Mouse (Mus musculus) MEL (cell line): ENCODE data around the gene 0610010F05Rik.

Experiments
- CHD2 ChIP-seq: IDR thresholded peaks from 2 replicates; pipeline ENCODE4 v1.6.1; 2011; ENCODE audit warnings: low read length, improper control_type of control experiment
- CTCF ChIP-seq, 3 experiments: IDR thresholded peaks in 2 of 3; conservative IDR thresholded peaks in 1 of 3; 2 replicates each; pipeline ENCODE4 v1.5.1; 2011 to 2012; ENCODE audit warnings: low read length in 3 of 3, low read depth in 2 of 3, mild to moderate bottlenecking in 2 of 3, improper control_type of control experiment in 1 of 3, inconsistent platforms in 1 of 3, mixed read lengths in 1 of 3, moderate library complexity in 1 of 3; ENCODE audit not compliant: control insufficient read depth in 1 of 3, insufficient read depth in 1 of 3, poor library complexity in 1 of 3, severe bottlenecking in 1 of 3
- E2F4 ChIP-seq: IDR thresholded peaks from 2 replicates; pipeline ENCODE4 v1.6.1; 2011; ENCODE audit warnings: low read depth, low read length, improper control_type of control experiment, borderline replicate concordance
- MAX ChIP-seq: IDR thresholded peaks from 2 replicates; pipeline ENCODE4 v1.6.1; 2011; ENCODE audit warnings: low read length, improper control_type of control experiment
- MYC ChIP-seq: IDR thresholded peaks from 2 replicates; pipeline ENCODE4 v1.6.1; 2011; ENCODE audit warnings: low read depth, mild to moderate bottlenecking, low read length, improper control_type of control experiment, moderate library complexity
- POLR2A ChIP-seq, 2 experiments: IDR thresholded peaks; 2 replicates each; pipeline ENCODE4 v1.6.1; 2011 to 2012; ENCODE audit warnings: low read length in 2 of 2, mild to moderate bottlenecking in 2 of 2, control low read depth in 1 of 2, improper control_type of control experiment in 1 of 2, low read depth in 1 of 2, moderate library complexity in 1 of 2; ENCODE audit not compliant: control insufficient read depth in 1 of 2, insufficient read depth in 1 of 2, poor library complexity in 1 of 2
- POLR2AphosphoS2 ChIP-seq: IDR thresholded peaks from 2 replicates; pipeline ENCODE4 v1.6.1; 2011; ENCODE audit warnings: low read length, improper control_type of control experiment
- UBTF ChIP-seq: IDR thresholded peaks from 2 replicates; pipeline ENCODE4 v1.6.1; 2012; ENCODE audit warnings: low read depth, mild to moderate bottlenecking, inconsistent platforms, low read length, improper control_type of control experiment, moderate library complexity, borderline replicate concordance; ENCODE audit not compliant: insufficient read depth

- no peak for TF ChIP-seq POLR2A (IDR thresholded peaks at IDR 0.05; ENCODE audit: control insufficient read depth in 1 of 2, insufficient read depth in 1 of 2, low read depth in 1 of 2, low read length in 2 of 2, poor library complexity in 1 of 2)
- no peak for TF ChIP-seq E2F4
- no peak for TF ChIP-seq MYC
- TF ChIP-seq CHD2: no peak
- no peak for TF ChIP-seq UBTF
- no peak for TF ChIP-seq POLR2AphosphoS2
- TF ChIP-seq CTCF (IDR thresholded peaks at IDR 0.05 in 2 of 3, conservative IDR thresholded peaks at IDR 0.05 in 1 of 3; ENCODE audit: control insufficient read depth in 1 of 3, insufficient read depth in 1 of 3, low read depth in 2 of 3, low read length in 3 of 3, poor library complexity in 1 of 3, severe bottlenecking in 1 of 3): no peak
- TF ChIP-seq MAX: no peak
These were observed 118.1 kb downstream of the 0610010F05Rik start for GRCm38 (mm10) chr11:23515315-23515714.
